Mouse (Mus musculus): ENCODE measurements around the gene Nup155.
"Not testable (repeated sequence)": the region's sequence is repeated elsewhere in the genome, so short reads cannot be mapped to it uniquely, and the experiment has no call there.

The Nup155 gene

DNA sequence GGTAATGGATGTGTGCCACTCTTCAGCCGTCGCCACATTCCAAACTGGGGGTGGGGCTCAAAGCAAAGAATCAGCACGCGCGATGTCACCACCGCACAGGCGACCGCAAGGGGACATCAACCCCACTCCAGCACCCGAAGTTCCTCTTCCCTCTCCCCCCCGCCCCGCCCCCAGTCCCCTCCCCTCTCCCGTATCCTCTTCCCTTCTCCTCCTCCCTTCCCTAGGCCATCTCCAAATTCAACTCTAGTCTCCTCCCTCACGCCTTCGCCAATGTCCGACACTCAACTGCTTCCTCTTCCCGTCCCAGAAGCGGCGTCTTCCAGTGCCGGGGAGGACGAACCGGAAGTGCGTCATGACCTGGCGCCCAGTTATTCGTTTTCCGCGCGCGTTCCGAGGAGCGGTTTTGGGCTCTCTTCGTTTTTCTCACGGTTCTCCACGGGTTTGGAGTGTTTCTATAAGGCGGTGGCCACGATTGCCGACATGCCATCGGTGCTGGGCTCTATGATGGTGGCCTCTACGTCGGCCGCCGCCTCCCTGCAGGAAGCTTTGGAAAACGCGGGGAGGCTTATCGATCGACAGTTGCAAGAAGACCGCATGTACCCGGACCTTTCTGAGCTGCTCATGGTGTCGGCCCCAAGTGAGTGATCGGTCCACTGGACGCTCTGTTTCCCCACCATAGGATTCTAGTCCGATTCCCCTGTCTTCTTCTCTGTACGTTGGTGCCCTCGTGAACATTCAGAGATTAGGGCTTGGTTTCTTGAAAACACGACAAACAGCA lies at the start of gene Nup155:
Gene Nup155 (plus strand): TSS at position 308 of the 778 bp plus-strand sequence.
- peak; percentile 78 for DNase-seq (ENCODE audit: low read depth)

DNA sequence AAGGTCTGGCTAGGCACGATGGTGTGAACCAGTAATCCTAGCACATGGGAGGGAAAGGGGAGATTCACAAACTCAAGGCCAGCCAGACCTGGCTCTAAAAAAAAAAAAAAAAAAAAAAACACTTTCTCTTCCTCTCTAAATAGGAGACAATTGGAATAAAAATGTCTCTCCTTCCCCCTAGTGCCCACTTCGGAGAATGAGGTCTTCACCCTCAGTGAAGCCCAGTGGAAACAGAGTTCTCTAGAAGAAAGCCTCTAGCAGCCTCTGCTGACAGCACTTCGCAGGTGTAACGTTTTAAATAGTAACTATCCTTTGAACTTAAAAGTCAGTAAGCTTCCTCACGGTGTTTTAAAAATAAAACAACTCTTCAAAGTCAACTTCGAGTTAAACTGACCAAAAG lies 43.9 kb upstream of the Nup155 start:
- peak; percentile 4 for DNase-seq (ENCODE audit: low read depth)

DNA sequence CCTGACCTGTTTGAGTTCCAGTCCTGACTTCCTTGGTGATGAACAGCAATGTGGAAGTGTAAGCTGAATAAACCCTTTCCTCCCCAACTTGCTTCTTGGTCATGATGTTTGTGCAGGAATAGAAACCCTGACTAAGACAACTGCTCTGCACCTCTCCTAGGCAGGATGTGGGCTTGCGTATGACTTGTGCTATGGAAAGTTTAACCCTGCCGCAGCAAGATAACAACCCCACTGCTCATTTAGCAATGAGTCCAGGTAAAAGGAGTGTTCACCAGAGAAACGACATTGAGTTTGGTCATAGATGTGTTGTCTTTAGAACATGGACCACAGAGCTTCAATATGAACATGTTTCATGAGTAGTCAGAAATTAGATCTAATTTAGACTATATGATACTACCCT lies 35.9 kb upstream of the Nup155 start:
- not testable (repeated sequence) for DNase-seq (ENCODE audit: low read depth)

DNA sequence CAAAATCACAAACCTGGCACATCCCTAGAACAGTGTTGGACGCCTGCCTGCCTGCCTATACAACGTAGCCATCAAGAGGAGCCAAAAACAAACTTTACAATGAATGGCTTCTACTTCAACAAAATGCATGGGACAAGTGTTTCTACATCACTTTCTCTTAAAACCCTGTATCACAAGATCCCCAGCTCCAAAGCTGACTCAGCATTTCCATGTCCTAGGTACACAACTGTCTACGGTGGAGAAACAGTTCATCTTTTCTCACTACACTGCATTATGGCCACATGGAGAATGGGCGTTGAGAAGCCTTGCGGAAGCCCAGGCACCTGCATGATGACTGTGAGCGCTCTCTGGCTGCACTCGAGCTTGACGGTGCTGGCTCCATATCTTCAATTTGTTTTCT lies 26.9 kb upstream of the Nup155 start:
- DNase-seq (ENCODE audit: low read depth) = no peak

DNA sequence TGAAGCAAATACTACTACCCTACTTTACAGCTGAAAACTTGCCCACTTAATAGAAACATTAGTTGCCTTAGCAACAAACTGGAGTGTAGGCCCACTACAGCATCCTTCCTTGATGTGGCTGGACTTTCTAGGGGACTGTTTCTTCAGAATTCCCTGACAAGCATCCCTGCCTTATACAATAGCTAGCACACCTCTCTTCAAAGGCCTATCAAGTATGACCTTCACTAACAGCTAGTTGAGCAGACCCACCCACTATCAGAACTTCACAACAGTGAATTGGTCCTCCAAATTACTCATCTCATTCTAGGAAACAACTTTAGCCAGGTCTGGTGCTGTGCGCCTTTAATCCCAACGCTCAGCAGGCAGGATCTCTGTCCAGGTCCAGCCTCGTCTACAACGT lies 21.8 kb upstream of the Nup155 start:
- DNase-seq (ENCODE audit: low read depth) = no peak

DNA sequence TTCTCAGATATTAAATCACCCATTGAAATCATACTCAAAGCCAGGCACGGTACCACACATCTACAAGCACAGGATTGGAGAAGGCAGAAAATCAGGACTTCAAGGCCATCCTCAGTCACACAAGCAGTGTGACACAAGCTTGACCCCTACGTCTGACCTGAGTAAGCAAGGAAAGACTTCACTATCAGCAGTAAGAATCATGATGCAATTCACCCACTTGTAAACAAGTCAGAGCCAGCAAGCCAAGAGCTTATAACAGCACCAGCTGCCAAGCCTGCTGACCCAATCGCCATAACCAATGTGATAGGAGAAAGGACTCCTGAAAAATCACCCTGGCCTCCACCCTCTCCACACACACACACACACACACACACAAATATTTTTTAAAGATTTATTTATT lies 20.4 kb upstream of the Nup155 start:
- no peak for DNase-seq (ENCODE audit: low read depth)

DNA sequence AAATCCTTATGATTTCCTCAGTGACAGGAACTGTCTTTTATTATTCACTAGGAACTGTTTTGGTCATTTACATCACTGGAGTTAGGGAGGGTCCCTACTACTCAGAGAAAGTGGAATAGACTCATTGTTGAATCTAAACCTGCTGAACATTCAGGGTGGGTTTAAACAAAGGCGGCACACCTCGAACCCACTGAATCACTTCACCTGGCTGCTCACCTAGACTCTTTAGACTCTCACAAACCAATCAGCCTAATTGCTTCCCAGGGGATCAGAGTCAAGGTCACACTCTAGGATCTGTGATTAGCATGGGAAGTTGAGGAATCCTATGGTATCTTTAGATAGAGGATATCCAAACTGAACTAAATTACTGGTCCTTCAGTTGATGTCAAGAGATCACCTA lies 18.4 kb upstream of the Nup155 start:
- DNase-seq (ENCODE audit: low read depth) = no peak

DNA sequence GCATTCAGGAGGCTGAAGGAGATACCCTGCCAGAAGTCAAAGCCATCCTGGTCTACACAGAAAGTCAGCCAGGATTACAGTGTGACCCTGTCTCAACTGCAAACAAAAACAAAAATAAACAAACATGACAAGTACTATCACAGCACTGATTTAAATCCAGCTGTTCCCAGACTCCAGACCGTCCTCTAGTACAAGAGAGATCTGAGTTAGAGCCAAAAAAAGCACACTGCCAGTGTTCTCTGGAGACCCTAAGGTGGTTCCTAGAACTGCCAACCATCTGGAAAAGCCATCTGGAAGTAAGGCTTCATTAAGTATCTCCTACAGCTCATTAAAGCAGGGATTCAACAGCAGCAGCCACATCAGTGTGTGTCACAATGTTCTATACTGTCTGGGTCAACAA lies 16.4 kb upstream of the Nup155 start:
- not testable (repeated sequence) for DNase-seq (ENCODE audit: low read depth)

DNA sequence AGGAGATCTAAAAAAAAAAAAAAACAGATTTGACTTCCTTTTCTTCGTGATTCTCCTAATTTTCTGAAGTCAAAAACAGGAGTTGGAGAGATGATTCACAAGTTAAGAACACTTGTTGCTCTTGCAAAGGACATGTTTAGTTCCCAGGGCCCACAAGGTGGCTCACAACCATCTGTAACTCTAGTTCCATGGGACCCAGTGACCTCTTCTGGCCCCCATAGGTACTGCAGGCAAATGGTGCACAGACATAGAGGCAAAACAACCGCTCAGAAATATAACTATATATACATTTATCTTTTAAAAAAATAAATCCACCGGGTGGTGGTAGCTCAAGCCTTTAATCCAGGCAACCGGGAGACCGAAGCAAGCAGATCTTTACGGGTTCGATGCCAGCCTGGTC lies 11.2 kb upstream of the Nup155 start:
- DNase-seq (ENCODE audit: low read depth) = peak; percentile 27

DNA sequence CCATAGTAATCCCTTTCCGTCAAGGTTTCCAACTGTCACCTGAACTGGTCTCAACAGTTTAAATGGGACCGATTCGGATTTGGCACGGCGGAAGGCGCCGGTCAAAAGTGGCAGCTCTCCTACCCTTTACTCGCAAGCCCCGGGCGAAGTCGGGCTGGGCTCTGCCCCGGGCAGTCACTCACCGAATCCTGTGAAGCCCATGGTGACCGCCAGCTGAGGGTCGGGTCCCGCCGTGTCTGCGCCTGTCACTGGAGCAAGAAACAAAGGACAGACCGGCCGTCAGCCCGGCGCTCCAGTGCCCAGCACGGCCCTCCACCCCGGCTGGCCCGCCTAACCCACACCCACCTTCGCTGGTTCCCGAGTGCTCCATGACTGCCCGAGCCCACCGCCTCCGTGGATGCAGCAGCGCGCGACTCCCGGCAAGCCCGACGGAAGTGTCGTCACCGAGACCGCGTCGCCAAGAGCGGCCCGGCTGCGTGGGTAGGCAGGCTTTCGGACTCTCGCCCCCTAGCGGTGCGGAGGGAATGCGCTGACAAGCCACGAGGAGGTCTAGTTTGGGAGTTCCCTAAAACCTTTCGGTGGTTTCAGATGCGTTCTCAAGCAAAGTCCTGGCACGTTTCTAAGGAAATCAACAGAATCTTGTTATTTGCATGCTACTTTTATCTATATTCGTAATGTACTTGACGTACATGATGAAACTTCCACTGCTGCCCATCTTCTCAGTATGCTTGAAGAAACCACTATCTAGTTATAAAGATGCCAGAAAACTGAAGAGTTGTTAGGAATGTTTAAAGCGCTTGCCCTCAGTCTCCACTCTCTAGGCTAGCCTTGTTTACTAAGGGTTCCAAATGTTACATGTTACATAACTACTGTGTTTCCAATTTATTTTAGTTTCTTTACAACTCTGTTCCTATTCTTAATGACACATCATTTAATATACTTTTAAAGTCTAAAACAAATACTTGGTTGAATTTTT lies 10.0 kb upstream of the Nup155 start, which contains the start of gene Wdr70:
Gene Wdr70 (minus strand): TSS at position 436 of the 976 bp plus-strand sequence.
- peak; percentile 86 for DNase-seq (ENCODE audit: low read depth)

DNA sequence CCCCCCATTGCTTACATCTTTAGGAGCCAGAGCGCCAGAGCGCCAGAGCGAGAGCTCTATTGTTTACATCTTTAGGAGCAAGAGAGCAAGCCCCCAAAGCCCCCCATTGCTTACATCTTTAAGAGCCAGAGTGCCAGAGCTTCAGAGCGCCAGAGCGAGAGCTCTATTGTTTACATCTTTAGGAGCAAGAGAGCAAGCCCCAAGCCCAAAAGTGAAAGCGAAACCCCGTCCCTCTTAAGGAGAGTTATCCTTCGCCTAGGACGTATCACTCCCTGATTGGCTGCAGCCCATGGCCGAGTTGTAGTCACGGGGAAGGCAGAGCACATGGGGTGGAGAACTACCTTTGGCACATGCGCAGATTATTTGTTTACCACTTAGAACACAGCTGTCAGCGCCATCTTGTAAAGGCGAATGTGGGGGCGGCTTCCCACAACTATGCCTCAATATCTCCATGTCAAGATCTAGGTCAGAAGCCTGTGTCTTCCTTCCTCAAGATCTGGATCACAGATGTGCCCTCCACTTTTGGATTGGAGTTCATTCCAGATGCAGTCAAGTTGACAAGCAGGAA lies 7.0 kb upstream of the Nup155 start:
- DNase-seq (ENCODE audit: low read depth) = not testable (repeated sequence)

DNA sequence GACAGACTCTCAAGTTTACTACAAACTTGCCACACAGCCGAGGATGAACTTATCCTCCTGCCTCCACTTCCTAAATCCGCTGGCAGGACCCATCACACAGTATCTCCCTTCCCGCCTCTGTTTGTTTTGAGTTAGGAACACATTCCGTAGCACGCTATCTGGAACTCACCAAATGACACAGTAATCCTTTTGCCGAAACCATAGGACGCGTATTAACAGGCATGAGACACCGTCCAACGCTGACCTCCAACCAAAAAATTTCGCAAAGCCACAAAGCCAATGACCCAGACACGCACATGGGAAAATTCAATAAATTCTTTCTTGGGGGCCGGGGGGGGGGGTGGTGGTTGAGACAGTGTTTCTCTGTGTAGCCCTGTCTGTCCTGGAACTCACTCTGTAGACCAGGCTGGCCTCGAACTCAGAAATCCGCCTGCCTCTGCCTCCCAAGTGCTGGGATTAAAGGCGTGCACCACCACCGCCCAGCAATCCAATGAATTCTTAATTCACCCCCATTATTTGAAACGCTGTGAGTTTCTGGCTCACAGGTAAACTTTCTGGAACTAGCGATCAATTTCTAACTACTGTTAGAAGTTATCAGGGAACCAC lies 610 bp upstream of the Nup155 start:
- no peak for DNase-seq (ENCODE audit: low read depth)

DNA sequence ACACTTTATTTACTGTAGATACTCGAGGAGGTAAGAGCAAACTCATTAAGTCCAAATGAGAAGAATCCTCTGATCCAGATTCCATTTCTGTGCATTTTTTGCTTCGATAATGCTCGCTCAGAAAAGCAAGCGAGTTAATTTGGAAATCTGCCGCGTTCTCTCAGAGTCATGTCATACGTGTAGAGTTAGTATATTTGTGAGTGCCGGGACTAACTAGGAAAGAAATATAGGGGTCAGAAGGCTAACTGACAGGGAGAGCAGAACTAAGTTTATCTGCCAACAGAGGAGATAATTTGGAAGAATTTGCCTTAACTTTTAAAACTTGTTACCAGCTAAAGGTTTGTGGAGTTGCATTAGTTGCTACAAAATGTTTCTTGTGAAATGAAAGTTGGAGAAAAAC lies 709 bp downstream of the Nup155 start:
- DNase-seq (ENCODE audit: low read depth) = no peak

DNA sequence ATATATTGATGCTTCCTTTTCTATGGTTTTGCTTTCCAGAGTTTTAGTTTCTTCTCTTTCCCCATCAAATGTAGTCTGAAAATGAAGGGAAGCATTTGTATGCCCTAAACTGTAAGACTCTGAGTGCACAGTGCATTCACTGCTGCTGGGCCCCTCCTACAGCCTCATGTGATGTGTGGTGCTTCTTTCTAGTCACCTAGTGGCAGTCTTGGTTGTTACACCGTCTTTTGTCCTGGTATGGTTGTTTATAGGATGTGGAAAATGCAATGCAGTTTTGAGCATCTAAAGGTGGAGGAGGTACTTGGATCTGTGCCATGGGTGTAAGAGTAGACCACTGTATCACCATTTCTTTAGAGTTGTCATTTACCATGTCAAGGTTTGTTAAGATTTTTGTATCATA lies 20.2 kb downstream of the Nup155 start:
- DNase-seq (ENCODE audit: low read depth) = no peak

DNA sequence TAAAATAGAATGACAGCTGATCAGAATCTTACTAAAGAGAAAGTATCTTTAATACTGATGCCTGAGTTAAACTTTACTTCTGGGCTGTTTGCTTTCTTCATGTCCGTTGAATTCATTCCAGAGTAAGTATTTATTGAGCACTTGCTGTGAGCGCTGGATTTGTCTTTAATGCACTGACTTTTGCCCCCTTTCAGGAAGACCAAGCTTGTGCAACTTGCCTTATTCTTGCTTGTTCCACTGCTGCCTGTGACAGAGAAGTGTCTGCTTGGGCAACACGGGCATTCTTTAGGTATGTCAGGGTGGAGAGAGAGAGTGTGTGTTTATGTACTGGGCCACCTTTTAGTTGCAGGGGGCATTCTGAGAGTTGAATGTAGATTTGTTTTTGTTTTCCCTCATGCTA lies 22.2 kb downstream of the Nup155 start:
- no peak for DNase-seq (ENCODE audit: low read depth)

DNA sequence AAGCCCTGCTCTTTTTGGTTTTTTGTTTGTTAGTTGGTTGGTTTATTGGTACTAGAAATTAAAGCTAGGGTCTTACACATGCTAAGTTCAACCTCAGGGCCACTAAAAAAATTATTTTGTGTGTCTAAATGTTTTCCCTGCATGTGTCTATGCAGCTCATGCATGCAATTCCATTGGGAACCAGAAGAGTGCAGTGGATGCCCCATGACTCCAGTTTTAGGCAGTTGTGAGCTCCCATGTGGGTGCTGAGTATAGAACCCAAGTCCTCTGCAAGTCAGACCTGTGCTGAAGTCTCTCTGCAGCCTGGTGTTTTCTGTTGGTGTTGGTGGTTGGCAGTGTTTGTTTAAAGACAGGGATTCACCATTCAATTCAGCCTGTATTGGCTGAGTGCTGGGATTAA lies 22.7 kb downstream of the Nup155 start:
- DNase-seq (ENCODE audit: low read depth) = no peak

DNA sequence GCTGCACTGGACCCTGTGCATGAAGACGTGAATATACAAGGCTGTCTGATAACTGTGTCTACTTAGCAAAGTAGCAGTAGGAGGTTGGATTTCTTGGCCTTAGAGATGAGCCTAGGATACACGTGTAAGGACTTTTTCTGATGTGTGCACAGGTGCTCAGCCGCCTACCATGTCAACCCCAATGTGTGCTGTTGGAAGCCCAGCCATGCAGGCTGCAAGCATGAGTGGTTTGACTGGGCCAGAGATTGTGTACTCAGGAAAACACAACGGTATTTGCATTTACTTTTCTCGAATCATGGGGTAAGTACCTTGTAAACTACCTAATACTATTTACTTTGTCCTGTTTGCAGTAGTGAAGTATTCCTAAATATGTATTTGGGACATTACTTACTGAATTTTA lies 26.5 kb downstream of the Nup155 start:
- no peak for DNase-seq (ENCODE audit: low read depth)

DNA sequence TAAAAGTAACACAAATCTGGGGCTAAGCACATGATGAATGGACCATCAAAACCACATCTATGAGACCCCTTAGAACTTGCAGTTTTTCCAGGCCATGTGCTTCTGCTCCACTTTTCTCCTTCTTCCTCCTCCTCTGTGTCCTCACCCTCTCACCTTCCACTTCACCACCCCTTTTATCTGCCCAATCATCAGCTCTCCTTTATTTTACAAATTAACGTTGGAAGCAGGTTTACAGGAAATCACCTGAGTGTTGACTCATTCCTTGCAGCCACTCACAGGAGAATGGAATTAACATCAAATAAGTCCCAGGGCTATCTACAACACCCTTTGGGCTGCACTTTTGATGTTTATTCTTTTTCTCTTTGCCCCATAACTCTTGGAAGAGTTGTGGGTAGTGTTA lies 52.8 kb downstream of the Nup155 start:
- no peak for DNase-seq (ENCODE audit: low read depth)

DNA sequence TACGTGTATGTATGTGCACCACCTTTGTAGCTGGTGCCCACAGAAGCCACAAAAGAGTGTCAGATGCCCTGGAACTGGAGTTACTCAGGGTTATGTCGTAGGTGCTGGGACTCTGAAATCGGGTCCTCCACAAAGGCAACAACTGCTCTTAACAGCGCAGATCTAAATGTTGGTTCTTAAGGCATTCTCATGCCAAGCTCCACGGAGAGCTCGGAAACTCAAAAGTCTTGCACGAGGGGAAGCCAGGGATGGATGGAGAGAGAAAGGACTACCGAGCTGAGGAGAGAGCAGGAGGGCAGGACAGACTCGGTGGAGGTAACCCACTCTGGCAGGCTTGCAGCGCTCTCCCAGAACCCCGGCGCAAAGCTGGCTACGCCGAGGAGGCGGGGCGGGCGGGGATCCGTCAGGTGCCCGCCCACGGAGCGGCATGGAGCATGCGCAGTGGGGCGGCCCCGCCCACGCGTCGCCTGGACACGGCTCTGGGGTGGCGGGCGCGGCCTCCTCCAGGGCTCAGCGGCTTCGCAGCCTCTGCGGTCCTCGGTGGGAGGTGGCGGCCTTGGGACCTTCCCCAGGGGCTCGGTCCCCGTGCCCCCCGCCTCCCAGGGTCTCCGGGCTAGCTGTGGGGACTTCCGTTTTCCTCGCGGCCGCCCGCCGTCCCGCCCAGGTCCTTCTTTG lies 59.7 kb downstream of the Nup155 start, which contains the start of gene Cplane1:
Gene Cplane1 (plus strand): TSS at position 516 of the 675 bp plus-strand sequence.
- DNase-seq (ENCODE audit: low read depth) = peak; percentile 65

DNA sequence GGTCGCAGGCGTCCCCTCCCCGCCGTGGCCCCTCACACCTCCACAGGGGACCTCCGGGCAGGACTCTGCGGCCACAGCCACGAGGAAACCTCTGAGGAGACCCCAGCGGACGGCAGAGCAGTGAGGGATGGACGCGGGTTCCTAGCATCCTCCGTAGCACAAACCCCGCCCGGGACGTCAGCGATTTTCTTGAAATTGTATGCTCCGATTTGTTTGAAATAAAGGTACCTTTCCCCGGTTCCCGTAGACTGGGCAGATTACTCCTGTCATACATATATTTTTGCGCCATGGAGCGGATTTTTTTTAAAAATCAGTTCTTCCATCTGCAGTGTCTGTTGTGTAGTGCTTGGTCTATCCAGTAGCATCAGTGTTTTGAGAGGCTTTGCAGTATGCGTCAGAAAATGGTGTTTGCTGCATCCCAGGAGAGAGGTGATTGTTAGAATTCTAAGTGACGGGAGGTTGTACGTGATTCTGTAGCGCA lies 60.2 kb downstream of the Nup155 start:
- DNase-seq (ENCODE audit: low read depth) = no peak

DNA sequence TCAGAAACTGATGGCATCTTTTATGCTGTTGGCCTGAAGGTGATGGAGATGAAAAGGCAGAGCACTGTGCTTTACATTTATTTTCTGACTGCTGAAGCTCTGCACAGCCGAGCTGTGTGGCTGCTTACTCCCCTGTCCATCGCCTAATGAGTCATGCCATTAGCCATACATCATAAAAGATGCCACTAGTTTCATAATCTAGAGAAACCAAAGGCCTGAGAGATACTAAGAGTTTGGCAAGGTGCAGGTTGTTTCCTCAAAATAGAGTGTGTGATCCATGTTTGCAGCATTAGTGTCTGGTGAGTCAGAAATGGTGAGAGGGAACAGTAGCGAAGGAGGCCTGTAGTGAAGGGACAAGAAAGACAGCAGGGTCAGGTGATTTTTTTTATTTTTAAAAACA lies 80.5 kb downstream of the Nup155 start:
- DNase-seq (ENCODE audit: low read depth) = no peak
